Mouse (Mus musculus): ENCODE data around the gene Gnpat. TPM values are rescaled to one million over a fixed set of nuclear protein-coding genes. Genes with fewer than 3 reads are reported as not detected.
A peak's percentile ranks its signal among the peaks of the same experiment; 100 is the strongest.

The Gnpat gene
- 10 to 100 TPM; 57.4 to 63.2 TPM for total RNA-seq (2021)
- long read RNA-seq, experiment 1, transcript Gnpat-201 (16 exons, 2,984 nt) = major isoform, 40 of 62 reads
- long read RNA-seq, experiment 1, partial matches to known transcripts = 12 of 62 reads
- long read RNA-seq, experiment 1, other reads (novel, unspliced or antisense) = 10 of 62 reads
- long read RNA-seq, experiment 2, transcript Gnpat-201 (16 exons, 2,984 nt) = major isoform, 32 of 42 reads
- long read RNA-seq, experiment 2, partial matches to known transcripts = 5 of 42 reads
- long read RNA-seq, experiment 2, other reads (novel, unspliced or antisense) = 5 of 42 reads

- DNase-seq (ENCODE audit: low spot score in 2 of 2) = peak; percentile 94
Observed at GRCm38 (mm10) chr8:124862321-124863162, at the start of gene Gnpat, which contains the start of gene 2810004N23Rik. Gene Gnpat, plus strand, starts transcription at chr8:124863033. Gene 2810004N23Rik, minus strand, starts transcription at chr8:124863120.

DNA sequence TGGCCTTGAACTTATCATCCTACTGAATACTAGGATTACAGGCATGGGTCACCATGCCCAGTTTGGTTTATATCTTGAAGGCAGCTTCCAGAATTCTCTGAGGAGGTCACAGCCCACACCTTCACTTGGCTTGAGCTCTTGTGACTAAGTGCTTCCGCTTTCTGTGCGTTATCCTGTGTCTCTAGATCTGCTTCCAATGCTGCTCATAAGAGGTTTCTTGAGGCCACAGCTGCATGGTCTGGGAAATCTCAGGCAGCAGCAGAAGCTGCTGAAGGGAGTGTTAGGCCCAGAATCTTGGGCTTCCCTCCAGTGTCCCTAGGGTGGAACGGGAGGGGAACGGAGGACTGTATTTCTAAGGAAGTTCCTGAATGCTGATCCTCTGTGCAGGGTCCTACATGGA lies 49.5 kb upstream of the Gnpat start:
- no peak for DNase-seq (ENCODE audit: low spot score in 2 of 2)

- no peak for DNase-seq (ENCODE audit: low spot score in 2 of 2)
Observed at GRCm38 (mm10) chr8:124815870-124816269, 47.0 kb upstream of the Gnpat start.

GRCm38 (mm10) chr8:124816866-124817265 lies 46.0 kb upstream of the Gnpat start:
- no peak for DNase-seq (ENCODE audit: low spot score in 2 of 2)

- DNase-seq (ENCODE audit: low spot score in 2 of 2) = no peak
Observed at GRCm38 (mm10) chr8:124817361-124817760, 45.5 kb upstream of the Gnpat start.

DNA sequence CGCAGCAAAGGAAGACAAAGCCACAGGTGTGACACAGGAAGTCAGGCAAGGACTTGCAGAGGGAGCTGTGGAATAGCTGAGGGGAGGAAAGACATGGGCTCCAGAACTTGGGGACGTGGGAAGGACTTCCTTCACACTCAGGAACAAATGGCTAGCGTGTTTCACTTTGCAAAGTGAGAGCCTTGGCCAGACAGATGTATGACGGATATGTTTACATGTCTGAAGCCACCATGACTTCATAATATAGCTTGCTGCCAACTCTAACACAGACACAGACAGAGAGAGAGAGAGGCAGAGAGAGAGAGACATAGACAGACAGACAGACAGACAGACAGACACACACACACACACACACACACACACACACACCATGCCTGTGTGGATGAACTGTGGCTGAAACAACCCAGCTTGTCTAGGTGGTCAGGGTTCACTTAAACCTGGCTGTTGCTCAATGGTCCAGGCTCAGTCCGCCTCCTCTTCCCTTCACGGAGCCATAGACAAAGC lies 43.2 kb upstream of the Gnpat start:
- no peak for DNase-seq (ENCODE audit: low spot score in 2 of 2)

DNA sequence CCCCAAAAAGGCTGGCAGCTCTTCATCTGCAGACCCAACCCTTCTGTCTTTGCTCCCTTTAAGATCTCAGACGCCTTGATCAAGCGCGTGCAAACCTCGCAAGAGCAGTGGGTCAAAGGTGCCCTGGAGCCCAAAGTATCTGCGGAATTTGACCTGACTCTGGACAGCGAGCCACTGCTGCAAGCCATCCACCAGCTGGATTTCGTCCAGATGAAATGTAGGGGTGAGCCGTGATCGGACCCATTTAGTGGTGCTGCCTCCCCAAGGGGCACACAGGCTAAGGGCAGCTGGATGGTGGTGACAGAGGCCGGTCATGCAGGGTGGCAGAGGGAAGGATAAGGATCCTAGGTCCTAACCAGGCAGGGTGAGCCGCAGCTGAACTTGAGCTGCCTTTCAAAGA lies 42.7 kb upstream of the Gnpat start:
- DNase-seq (ENCODE audit: low spot score in 2 of 2) = no peak

DNA sequence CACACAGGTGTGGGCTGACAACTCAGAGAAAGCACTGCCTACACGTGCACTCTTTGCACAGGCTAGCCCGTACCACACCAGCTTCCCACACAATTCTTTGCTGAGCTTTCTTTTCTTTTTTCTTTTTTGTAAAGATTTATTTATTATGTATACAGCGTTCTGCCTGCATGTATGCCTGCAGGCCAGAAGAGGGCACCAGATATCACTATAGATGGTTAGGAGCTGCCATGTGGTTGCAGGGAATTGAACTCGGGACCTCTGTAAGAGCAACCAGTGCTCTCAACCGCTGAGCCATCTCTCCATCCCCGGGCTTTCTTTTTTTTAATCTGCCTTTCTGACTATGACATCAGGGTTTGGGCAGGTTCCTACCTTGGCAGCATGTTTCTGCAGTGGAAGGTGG lies 39.3 kb upstream of the Gnpat start:
- DNase-seq (ENCODE audit: low spot score in 2 of 2) = no peak

GRCm38 (mm10) chr8:124826658-124827057 lies 36.2 kb upstream of the Gnpat start:
- DNase-seq (ENCODE audit: low spot score in 2 of 2) = no peak

- DNase-seq (ENCODE audit: low spot score in 2 of 2) = peak; percentile 31 to 56
Observed at GRCm38 (mm10) chr8:124827387-124827786, 35.4 kb upstream of the Gnpat start.

DNA sequence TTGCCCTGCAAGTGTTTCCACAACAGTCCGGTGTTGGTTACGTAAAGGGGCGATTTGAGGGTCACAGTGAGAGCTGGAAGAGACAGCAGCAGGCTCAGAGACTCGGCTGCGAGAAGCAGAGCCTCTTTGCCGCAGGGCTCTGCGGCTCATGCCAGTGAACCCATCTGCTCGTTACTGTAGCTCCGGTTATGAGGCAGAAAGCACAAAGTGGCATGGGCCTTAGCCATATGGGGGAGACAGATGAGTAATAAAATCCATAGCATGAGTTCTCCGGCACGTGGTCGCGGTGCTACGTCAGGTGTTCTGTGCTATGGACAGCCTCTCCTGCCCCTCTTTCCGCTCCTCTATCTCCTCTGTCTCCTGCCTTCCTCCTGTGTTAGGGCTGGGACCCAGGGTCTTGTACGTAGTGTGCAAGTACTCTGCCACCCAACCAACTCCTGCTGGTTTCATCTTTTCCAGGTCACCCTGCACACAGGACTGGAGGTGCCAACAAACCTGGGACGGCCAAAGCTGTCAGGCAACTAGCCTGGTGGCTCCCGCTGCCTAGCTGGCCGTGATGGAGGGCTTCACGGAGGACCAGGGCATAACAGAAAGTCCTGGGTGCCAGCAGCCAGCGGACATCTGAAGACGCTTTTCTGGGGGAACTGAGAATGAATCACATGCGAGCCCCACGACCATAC lies 34.1 kb upstream of the Gnpat start:
- DNase-seq (ENCODE audit: low spot score in 2 of 2) = peak in 1 of 2 experiments; percentile 20

DNA sequence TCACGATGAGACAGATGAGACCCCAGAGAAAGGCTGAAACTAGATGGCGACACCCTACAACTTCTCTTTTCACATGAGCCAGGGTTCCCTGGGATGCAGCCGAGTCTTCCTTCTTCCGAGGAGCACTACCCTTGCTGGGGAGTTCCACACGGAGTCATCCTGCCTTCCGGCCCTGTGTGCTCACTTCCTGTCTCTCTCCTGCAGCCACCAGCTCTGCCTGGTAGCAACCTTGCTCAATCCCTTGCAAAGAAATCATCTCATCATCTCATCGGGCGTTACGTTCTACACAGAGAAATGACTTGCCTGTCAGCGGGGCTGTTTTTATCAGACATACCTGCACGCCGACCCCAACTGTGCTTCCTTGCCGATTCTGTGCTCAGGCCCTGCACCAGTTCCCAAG lies 32.8 kb upstream of the Gnpat start:
- DNase-seq (ENCODE audit: low spot score in 2 of 2) = no peak

DNA sequence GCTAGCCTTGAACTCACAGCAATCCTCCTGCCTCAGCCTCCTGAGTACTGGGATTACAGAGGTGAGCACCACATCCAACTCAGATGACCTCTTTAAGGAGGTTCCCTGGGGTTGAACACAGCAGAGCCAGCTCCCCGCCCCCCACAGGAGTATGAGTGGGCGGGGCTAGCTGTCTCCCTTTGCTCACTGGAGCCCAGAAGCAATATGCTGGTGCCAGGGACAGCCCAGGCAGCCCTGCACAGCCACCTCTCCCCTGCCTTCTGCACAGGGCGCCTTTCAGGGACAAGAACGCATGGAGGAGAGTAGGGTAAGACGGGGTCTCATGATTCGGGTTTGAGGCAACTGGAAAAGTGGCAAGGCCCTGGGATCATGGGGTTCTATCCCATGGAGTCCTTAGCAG lies 31.3 kb upstream of the Gnpat start:
- DNase-seq (ENCODE audit: low spot score in 2 of 2) = no peak

DNA sequence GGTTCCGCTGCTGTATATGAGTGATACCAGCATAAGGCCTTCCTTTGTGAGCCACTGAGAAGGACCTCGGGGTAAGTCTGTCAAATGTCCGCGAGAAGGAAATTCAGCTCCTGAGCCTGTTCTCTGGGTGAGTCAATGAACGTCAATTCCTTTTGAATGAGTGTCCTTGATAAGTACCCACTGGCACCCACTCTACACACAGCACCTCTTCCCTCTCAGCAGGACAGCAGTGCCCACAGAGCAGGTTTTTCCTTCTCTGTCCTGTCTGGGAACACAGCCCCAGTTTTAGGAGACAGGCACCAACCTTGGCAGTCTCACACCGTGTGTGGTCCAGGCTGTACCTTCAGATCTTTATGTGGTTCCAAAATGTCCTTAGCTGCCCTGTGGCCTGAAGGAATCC lies 30.9 kb upstream of the Gnpat start:
- no peak for DNase-seq (ENCODE audit: low spot score in 2 of 2)

DNA sequence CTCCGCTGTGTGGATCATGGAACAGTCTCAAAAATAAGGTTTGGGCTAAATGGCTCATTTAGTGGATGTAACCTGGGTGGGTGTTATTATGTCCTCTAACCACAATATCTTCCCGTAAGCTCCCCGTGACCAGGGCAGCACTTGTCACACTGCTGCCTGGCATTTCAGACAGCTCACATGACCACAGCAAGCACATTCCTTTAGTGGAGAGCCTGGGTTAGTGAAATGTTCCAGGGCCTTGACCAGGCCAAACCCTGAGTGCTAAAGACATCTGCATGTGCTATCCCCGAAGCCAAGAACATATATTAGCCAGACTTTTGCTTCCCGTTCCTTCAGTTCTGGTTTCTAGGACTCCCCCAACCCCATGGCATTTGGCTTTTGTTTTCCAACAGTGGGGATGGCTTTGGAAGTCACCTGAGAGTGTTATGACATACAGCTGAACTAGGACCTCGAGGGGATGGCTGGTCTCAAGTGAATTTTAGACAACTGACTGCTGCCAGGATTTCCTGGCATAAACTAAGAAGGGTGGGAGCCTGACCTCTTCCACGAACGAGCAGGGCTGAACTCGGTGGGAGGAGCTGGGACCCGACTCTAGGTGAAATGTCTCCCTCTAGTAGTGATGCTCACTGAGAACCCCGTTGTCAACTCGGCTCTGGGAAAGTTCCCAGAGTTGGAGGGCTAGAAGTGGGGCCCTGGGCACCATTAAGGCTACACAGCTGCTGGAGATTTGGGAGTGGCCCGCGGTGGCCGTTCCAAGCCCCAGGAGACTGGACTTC lies 29.2 kb upstream of the Gnpat start:
- no peak for DNase-seq (ENCODE audit: low spot score in 2 of 2)

GRCm38 (mm10) chr8:124835848-124836247 lies 27.0 kb upstream of the Gnpat start:
- DNase-seq (ENCODE audit: low spot score in 2 of 2) = no peak

DNA sequence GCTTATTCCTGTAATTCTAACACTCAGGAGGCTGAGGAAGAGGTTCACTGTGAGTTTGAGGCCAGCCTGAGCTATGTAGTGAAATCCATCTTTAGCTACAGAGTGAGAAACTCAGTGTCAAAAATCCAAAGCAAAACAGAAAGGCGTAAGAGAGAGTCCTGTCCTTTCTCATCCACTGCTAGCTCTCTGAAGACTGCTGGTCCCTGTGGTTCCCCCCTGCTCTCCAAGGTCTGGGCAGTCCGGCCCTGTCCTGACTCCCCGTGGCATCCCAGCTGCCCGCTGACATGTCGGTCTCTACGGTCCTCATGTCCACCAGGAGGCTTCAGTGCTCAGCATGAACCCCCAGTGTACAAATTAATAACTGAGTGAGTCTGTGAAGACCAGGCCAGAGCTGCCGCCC lies 26.6 kb upstream of the Gnpat start:
- DNase-seq (ENCODE audit: low spot score in 2 of 2) = no peak

DNA sequence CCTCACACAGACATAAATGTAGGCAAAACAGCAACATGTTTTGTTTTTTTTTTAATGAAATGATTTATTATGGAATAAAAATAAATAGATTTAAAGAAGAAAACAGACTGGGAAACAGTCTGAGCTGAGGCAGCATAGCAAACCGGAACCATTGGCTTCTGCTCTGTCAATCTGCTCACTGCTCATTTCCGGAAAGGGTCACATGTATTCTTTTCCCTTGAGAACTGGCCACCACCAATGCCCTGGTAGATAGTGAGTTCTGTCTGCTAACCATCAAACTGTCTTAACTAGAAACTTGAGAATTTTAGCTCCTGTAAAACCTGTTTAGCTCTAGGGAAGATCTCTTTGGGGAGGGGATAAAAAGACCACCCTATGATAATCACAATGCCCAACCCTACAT lies 25.9 kb upstream of the Gnpat start:
- DNase-seq (ENCODE audit: low spot score in 2 of 2) = no peak

DNA sequence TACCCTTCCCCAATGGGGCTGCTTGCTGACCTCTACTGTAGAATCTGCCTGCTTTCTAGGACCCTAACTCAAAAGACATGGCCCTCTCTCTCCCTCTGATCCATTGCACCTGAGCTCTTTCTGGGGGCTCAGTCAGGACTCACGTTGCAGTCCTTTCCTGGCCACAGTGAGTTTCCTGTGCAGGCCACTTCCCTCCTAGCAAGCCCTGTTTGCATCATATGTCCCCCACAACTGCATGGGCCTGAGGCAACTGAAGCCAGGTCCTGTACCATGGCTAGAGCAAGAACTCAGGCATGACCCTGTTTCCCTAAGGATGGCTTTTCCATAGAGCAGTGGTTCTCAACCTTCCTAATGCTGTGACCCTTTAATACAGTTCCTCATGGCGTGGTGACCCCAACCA lies 24.9 kb upstream of the Gnpat start:
- no peak for DNase-seq (ENCODE audit: low spot score in 2 of 2)

- DNase-seq (ENCODE audit: low spot score in 2 of 2) = no peak
Observed at GRCm38 (mm10) chr8:124839371-124839770, 23.5 kb upstream of the Gnpat start.

GRCm38 (mm10) chr8:124840900-124841299 lies 21.9 kb upstream of the Gnpat start:
- no peak for DNase-seq (ENCODE audit: low spot score in 2 of 2)
